Mouse (Mus musculus) hindbrain, embryonic 15.5 days (tissue): ENCODE measurements around the gene Oxa1l. TPM values are rescaled to one million over a fixed set of nuclear protein-coding genes. Genes with fewer than 3 reads are reported as not detected.
A peak's percentile ranks its signal among the peaks of the same experiment; 100 is the strongest.
"Not testable (repeated sequence)": the region's sequence is repeated elsewhere in the genome, so short reads cannot be mapped to it uniquely, and the experiment has no call there.

Experiments used
- ATAC-seq: fragments of 200-750 bp; cut with Nextera tagmentation; 2 replicates; pipeline ENCODE4 v1.8.0; 2017; ENCODE audit warnings: low read depth, moderate number of reproducible peaks, moderate TSS enrichment; ENCODE audit not compliant: low FRiP score
- H3K27ac ChIP-seq: fragments of 300-500 bp; sonication (generic); replicated peaks from 2 replicates; pipeline ENCODE4 v1.5.1; 2015; ENCODE audit warnings: mild to moderate bottlenecking, inconsistent platforms
- H3K27me3 ChIP-seq: fragments of 300-500 bp; sonication (generic); 2 replicates; pipeline ENCODE4 v1.6.1; 2015; ENCODE audit warnings: control low read depth, inconsistent platforms
- H3K36me3 ChIP-seq: fragments of 300-500 bp; sonication (generic); 2 replicates; pipeline ENCODE4 v1.6.1; 2015; ENCODE audit warnings: control low read depth, inconsistent platforms
- H3K4me1 ChIP-seq: fragments of 300-500 bp; sonication (generic); replicated peaks from 2 replicates; pipeline ENCODE4 v1.6.1; 2015; ENCODE audit warnings: control low read depth, inconsistent platforms
- H3K4me2 ChIP-seq: fragments of 300-500 bp; sonication (generic); 2 replicates; pipeline ENCODE4 v1.6.1; 2015; ENCODE audit warnings: moderate library complexity, mild to moderate bottlenecking, inconsistent platforms
- H3K4me3 ChIP-seq: fragments of 300-500 bp; sonication (generic); 2 replicates; pipeline ENCODE4 v1.5.1; 2015; ENCODE audit warnings: mild to moderate bottlenecking, inconsistent platforms
- H3K9ac ChIP-seq: fragments of 300-500 bp; sonication (generic); 2 replicates; pipeline ENCODE4 v1.6.1; 2015; ENCODE audit warnings: inconsistent platforms
- H3K9me3 ChIP-seq: fragments of 300-500 bp; sonication (generic); 2 replicates; pipeline ENCODE4 v1.6.1; 2016; ENCODE audit warnings: control low read depth, inconsistent platforms
- WGBS: fragments of 180-500 bp; shearing (Covaris S2); methylation state at CpG from one replicate; pipeline ENCODE4 v1.1.7; 2015; 5-methylcytosine and 5-hydroxymethylcytosine counted together
- polyA plus RNA-seq: library from polyadenylated mRNA; unstranded; fragments of >200 nt; fragmentation: Nextera tagmentation; extraction: Ambion mirVana; gene quantifications from 2 replicates; pipeline ENCODE4 v1.2.1, GENCODE M21; 2015

Gene Oxa1l
- polyA plus RNA-seq, 1 experiment from 2014 or later = 58.5 TPM

DNA sequence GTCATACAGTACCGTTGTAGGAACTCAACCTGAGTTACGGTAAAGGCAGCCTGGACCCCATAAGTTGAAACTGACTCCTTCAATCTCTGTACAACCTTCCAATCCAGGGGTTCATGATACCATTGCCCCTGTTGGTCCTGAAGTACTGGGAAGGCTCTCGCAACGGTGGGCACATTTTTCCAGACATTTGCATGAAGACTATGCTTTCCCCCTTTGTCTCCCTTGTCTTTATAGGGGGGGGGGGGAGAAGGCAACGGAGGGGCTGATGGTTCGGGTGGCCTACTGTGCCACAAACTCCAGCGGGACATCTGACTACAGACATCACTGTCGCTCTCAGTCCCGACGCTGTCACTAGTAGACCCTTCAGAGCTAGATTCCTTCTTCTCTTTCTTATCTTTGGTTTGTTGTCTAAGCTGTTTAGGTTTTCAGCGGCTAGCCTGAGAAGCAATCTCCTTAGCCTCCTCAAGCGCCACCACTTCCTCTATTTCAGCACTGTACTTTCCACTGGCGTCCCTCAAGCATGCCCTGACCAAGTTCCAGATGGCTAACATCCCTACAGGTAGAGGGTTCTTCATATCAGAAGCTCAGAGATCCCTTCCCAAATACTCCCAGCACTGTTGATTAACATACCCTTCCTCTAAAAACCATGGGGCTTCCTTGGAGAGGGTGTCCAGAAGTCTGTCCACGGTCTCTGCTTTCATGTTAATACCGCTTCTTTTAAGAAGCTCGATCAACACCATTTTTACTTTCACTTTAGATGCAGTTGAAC lies 9.7 kb upstream of the Oxa1l start:
- not testable (repeated sequence) for H3K27me3 ChIP-seq, ATAC-seq, H3K4me3 ChIP-seq, H3K36me3 ChIP-seq, H3K27ac ChIP-seq, H3K4me2 ChIP-seq, H3K9me3 ChIP-seq, H3K9ac ChIP-seq, H3K4me1 ChIP-seq
- 96% methylated on average over 16 of the region's 16 CpGs for WGBS

DNA sequence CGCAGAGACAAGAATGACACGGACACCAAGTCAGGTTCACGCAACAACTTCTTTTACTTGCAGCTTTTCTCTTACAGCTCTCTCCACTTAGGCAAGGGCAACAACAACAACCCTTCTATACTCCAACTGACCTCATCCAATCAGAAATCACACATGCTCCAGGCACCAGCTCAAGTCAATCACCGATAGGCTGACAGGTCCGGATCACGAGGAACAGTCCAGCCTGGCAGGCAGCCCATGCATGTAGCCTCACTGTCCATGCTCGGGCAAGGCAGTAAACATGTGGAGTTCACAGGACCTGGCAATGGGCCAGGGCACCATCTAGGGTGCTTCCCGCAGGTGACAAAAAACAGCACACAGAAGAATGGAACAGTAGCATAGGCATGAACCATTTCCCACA lies 8.3 kb upstream of the Oxa1l start:
- 86% methylated on average over 8 of the region's 8 CpGs for WGBS

DNA sequence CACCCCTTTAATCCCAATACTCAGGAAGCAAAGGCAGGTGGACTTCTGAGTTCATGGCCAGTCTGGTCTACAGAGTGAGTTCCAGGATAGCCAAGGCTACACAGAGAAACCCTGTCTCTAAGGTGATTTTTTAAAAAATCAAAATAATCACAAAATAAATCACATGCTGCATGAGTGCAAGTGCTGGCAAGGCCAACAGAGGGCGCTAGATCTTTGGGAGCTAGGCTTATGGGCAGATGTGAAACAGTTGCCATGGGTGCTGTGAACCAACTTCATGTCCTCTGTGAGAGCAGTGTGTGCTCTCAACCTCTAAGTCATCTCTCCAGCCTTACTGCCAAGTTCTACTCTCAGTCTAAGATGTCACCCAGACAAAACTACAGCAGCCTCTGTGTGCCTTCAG lies 6.2 kb upstream of the Oxa1l start:
- no peak overlapping the region for H3K9ac ChIP-seq
- H3K9me3 ChIP-seq = no peaks in the 10 kb centered on the region
- no peak overlapping the region for H3K27ac ChIP-seq
- H3K4me3 ChIP-seq = no peak overlapping the region
- H3K4me1 ChIP-seq = no peaks in the 10 kb centered on the region
- ATAC-seq = no peak
- 47% methylated on average over 1 of the region's 1 CpGs for WGBS
- H3K27me3 ChIP-seq = no peaks in the 10 kb centered on the region
- H3K36me3 ChIP-seq = no peaks in the 10 kb centered on the region
- H3K4me2 ChIP-seq = no peak overlapping the region

More for the DNA sequence above, 8.3 kb upstream of the Oxa1l start:
- H3K9ac ChIP-seq = no peak overlapping the region
- no peaks in the 10 kb centered on the region for H3K9me3 ChIP-seq
- no peaks in the 10 kb centered on the region for H3K36me3 ChIP-seq
- H3K27me3 ChIP-seq = no peaks in the 10 kb centered on the region
- no peak overlapping the region for H3K4me3 ChIP-seq
- no peak for ATAC-seq
- H3K4me2 ChIP-seq = no peak overlapping the region
- no peaks in the 10 kb centered on the region for H3K4me1 ChIP-seq
- no peak overlapping the region for H3K27ac ChIP-seq

DNA sequence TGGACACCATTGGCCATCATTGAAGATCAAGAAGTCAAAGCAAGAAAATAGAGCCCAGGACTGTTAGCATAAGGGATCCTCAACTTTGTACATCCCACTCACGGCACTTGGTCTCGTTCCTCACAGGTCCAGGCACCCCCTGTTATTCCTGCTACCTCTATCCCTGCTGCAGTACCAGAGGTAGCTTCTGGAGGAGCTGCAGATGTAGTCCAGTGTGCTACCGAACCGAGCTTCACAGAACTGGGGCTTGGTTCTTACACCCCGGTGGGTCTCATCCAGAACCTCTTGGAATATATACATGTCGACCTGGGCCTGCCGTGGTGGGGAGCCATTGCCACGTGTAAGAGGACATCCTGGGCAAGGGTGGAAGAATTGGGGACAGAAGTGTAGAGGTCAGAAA lies 2.5 kb downstream of the Oxa1l start:
- Histone ChIP-seq H3K27ac (no peak overlapping the region), H3K36me3 (peaks cover 39% of the 10 kb centered on the region), H3K4me3 (no peak overlapping the region), H3K9me3 (no peaks in the 10 kb centered on the region), H3K4me2 (0 out of 2 replicates have a peak overlapping the region, but pooled peaks have one; percentile 77), H3K27me3 (no peaks in the 10 kb centered on the region), H3K4me1 (peaks cover 18% of the 10 kb centered on the region), H3K9ac (no peak overlapping the region)
- ATAC-seq = no peak
- WGBS = 96% methylated on average over 8 of the region's 8 CpGs

DNA sequence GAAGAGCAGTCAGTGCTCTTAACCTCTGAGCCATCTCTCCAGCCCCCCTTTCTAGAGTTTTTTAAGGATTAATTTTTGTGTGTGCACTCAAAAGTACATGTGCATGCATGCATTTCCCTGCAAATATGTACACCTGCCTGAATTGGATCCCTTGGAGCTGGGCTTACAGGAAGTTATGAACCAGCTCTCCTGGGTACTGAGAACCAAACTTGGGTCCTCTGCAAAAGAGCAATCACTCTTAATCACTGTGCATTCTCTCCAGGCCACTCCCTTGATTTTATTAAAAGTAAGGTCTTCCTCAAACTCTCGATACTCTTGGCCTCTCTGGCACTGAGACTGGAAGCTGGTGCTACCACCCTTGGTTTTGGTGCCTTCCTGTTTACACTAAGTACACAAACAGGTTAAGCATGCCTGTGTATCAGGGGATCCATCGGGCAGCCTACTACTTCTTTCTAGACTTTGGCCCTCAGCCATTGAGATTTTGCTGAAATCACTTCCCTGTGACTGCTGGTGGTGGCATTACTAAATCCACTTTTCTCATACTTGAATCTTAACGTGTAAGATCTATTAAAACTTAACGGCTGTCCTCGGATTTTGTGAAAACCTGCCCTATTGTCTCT lies 4.5 kb downstream of the Oxa1l start:
- Histone ChIP-seq H3K4me1 (peaks cover 18% of the 10 kb centered on the region), H3K27me3 (no peaks in the 10 kb centered on the region), H3K4me2 (no peak overlapping the region), H3K4me3 (no peak overlapping the region), H3K27ac (no peak overlapping the region), H3K9ac (no peak overlapping the region), H3K36me3 (peaks cover 59% of the 10 kb centered on the region), H3K9me3 (no peaks in the 10 kb centered on the region)
- WGBS = 95% methylated on average over 5 of the region's 5 CpGs
- ATAC-seq = no peak

DNA sequence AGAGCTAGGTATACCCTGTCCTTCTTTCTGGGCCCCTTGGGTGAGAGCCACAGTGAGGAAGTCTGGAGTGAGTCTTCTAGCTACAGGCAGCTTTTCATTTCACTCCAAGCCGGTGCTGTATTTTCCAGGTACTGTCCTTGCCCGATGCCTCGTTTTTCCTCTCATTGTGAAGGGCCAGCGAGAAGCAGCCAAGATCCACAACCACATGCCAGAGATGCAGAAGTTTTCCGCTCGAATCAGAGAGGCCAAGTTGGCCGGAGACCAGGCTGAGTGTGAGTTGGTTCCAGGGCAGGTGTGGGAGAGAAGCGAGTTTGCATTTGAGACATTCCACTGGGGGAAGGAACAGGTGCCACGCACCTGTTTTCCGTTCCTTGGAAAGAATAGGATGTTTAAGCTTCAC lies 5.9 kb downstream of the Oxa1l start:
- H3K36me3 ChIP-seq = peaks cover 66% of the 10 kb centered on the region
- no peaks in the 10 kb centered on the region for H3K27me3 ChIP-seq
- no peak overlapping the region for H3K9ac ChIP-seq
- no peak overlapping the region for H3K4me3 ChIP-seq
- WGBS = 96% methylated on average over 10 of the region's 10 CpGs
- no peak overlapping the region for H3K4me2 ChIP-seq
- peaks cover 16% of the 10 kb centered on the region for H3K4me1 ChIP-seq
- no peak for ATAC-seq
- H3K9me3 ChIP-seq = no peaks in the 10 kb centered on the region
- no peak overlapping the region for H3K27ac ChIP-seq

DNA sequence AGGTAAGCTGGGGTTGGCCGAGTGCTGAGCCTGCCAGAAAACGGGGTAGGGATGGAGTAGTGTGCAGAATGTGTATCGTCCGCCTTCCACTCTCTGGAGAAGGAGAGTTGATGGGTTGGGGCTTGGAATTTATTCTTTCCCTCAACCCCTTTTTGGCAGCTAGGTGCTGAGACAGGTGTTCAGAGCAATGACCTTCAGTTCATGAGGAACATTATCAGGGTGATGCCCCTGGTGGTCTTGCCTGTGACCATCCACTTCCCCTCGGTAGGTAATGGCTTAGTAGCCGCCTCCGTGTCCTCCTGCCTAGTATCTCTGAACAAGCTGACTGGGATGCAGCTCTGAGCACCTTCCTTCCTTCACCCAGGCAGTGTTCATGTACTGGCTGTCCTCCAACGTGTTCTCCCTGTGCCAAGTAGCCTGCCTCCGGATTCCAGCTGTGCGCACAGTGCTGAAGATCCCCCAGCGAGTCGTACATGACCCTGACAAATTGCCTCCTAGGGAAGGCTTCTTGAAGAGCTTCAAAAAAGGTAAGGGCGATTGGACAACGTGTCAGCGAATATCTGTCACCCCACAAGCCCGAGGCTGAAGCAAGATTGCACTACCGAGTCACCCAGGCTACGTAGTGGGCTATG lies 6.9 kb downstream of the Oxa1l start:
- WGBS = 89% methylated on average over 18 of the region's 18 CpGs
- Histone ChIP-seq H3K27ac (no peak overlapping the region), H3K9me3 (no peaks in the 10 kb centered on the region), H3K4me1 (peaks cover 6% of the 10 kb centered on the region), H3K36me3 (peaks cover 66% of the 10 kb centered on the region), H3K4me2 (no peak overlapping the region), H3K9ac (no peak overlapping the region), H3K27me3 (no peaks in the 10 kb centered on the region), H3K4me3 (no peak overlapping the region)
- ATAC-seq = no peak

DNA sequence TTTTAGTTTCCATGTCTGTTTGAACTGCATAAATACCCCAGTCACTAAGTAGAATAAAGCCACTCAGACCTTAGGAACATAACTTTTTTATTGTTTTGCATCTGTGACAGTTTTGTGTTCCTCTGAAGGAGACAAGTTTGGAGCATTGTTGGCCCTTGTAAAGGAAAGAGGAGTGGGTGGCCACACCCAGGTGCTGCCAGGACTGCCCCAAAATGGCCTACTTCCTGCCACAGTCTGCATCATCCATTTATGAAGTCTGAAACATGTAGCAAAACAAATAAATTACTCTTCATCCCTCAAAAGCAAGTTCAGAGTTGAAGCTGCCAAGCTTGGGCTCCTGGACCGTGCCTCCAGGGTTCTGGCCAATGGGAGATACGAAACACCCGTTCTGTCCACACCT lies 8.7 kb downstream of the Oxa1l start:
- ATAC-seq = no peak
- Histone ChIP-seq H3K4me2 (no peak overlapping the region), H3K9ac (no peak overlapping the region), H3K27ac (no peak overlapping the region), H3K27me3 (no peaks in the 10 kb centered on the region), H3K9me3 (no peaks in the 10 kb centered on the region), H3K4me3 (no peak overlapping the region), H3K36me3 (peaks cover 53% of the 10 kb centered on the region), H3K4me1 (no peaks in the 10 kb centered on the region)
- 99% methylated on average over 3 of the region's 3 CpGs for WGBS

DNA sequence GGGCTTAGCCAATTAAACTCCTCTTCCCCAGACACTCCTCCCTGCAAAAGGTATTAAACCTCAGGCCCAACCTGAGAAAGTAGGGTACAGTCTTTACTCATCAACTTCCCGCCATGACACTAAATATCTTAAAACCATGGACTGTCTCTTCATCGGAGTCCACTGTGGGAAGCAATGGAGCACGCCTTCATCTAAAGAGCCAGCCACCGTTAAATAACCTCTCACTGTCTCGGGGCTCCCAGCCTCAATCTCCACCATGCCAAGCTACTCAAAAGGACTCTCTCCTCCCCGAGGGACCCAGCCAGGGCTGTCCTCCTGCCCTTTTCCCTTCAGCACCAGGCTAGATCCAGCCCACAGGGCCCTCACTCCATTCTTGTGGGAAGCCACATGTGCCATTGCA lies 10.0 kb downstream of the Oxa1l start:
- no peak overlapping the region for H3K27ac ChIP-seq
- no peaks in the 10 kb centered on the region for H3K4me1 ChIP-seq
- 92% methylated on average over 6 of the region's 6 CpGs for WGBS
- H3K9me3 ChIP-seq = no peaks in the 10 kb centered on the region
- no peak overlapping the region for H3K4me2 ChIP-seq
- no peak for ATAC-seq
- H3K4me3 ChIP-seq = no peak overlapping the region
- peaks cover 44% of the 10 kb centered on the region for H3K36me3 ChIP-seq
- no peaks in the 10 kb centered on the region for H3K27me3 ChIP-seq
- no peak overlapping the region for H3K9ac ChIP-seq

DNA sequence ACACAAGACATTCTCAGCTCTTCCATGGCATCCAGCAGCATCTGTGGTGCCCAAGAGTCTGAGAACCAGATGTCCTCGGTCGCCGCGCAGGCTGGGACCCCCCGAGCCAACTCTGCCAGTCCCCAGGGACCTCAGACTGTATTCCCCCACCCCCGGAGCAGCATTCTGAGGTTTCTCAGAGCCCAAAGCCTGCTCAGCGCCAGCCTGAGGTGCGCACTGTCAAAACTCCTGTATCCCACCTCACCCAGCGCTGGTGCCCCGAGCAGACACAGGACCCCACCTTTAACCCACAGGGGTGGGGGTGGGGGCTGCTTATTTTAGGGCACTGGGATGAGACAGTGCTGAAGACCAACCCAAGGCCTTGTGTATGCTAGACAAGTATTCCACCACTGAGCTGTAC lies 10.8 kb downstream of the Oxa1l start:
- peaks cover 44% of the 10 kb centered on the region for H3K36me3 ChIP-seq
- 98% methylated on average over 10 of the region's 10 CpGs for WGBS

DNA sequence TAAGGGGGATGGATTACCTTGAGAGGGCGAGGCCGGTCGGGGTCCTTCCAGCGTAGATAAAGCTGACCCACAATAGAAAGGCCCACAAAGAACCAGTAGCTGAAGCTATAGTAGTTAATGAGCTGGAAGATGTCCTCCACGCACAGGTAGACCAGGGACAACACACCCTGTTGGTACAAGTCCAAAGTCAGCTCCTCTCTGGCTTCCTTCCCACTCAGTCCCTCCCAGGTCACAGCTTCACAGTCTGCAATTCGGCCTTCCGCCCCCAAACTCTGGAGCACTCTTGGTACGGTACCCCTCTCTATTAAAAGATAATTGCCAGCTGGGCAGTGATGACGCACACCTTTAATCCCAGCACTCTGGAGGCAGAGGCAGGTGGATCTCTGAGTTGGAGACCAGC lies 12.3 kb downstream of the Oxa1l start:
- no peaks in the 10 kb centered on the region for H3K9me3 ChIP-seq
- no peak overlapping the region for H3K4me2 ChIP-seq
- H3K36me3 ChIP-seq = peaks cover 29% of the 10 kb centered on the region
- H3K27ac ChIP-seq = no peak overlapping the region
- 95% methylated on average over 9 of the region's 9 CpGs for WGBS
- H3K4me1 ChIP-seq = no peaks in the 10 kb centered on the region
- no peak for ATAC-seq
- H3K4me3 ChIP-seq = no peak overlapping the region
- H3K9ac ChIP-seq = no peak overlapping the region
- no peaks in the 10 kb centered on the region for H3K27me3 ChIP-seq

More for the DNA sequence above, 10.8 kb downstream of the Oxa1l start:
- H3K9me3 ChIP-seq = no peaks in the 10 kb centered on the region
- H3K4me2 ChIP-seq = no peak overlapping the region
- ATAC-seq = peak; percentile 46; the same call in 1 of the 2 replicates
- no peak overlapping the region for H3K4me3 ChIP-seq
- H3K9ac ChIP-seq = no peak overlapping the region
- H3K4me1 ChIP-seq = no peaks in the 10 kb centered on the region
- no peaks in the 10 kb centered on the region for H3K27me3 ChIP-seq
- no peak overlapping the region for H3K27ac ChIP-seq

DNA sequence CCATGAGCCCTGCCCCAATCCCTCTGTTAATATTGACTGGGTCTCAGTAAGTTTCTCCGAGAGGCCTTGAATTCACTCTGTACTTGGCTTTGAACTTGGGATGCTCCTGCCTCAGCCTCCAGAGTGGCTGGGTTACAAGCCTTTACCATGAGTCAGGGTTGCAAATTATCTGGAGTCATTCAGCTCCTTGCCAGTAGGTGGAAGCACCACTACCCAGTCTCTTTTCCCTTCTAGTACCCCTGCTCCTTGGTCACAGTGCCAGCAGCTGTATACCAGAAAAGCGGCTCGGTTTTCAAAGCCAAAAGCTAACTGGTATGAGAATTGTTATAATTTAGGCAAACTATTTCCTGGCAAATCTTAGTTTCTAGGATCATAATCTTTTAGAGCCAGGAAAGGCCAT lies 15.3 kb downstream of the Oxa1l start:
- no peak overlapping the region for H3K9ac ChIP-seq
- 71% methylated on average over 3 of the region's 3 CpGs for WGBS
- no peak overlapping the region for H3K27ac ChIP-seq
- no peaks in the 10 kb centered on the region for H3K9me3 ChIP-seq
- ATAC-seq = no peak
- H3K4me2 ChIP-seq = no peak overlapping the region
- H3K4me3 ChIP-seq = no peak overlapping the region
- no peaks in the 10 kb centered on the region for H3K4me1 ChIP-seq
- no peaks in the 10 kb centered on the region for H3K27me3 ChIP-seq
- H3K36me3 ChIP-seq = no peaks in the 10 kb centered on the region
